In the genomic region with DNA sequence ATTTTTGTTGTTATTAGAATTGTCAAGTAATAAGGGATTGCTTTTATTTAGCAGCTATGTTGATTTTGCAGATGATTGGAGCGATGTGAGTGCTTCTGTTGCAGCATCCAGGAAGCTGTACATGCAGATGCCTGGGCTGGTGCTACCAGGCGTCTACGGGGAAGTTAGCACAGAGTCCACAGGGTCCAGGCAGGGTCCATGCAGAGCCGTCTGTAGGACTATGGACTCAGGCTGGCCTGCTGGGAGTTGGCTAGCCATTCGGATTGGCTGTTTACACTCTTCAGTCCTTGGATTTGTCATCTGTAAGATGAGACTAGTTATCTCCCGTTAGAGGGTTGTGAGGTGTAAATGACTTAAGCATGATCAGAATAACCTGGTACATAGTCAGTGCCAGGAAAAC, we compare ENCODE assay signal across 18 mouse cellular contexts. TPM values are rescaled to one million over a fixed set of nuclear protein-coding genes. Genes with fewer than 3 reads are reported as not detected.
A peak's percentile ranks its signal among the peaks of the same experiment; 100 is the strongest.
DNase-seq lines count a peak whose midpoint lies in the region; ATAC-seq lines count a peak whose summit lies in the region.
"Had no signal": no experiment of that assay in that cellular context is flagged by ENCODE, and none has a peak within 500 bp of the region (broad histone marks: within the 10 kb centered on the region; RNA-seq: fewer than 3 reads in every experiment).

No protein-coding gene starts in this region.

- H3K9me3 ChIP-seq in intestine, embryonic 16.5 days (ENCODE audit: control insufficient read depth, low read length): no peaks in the 10 kb centered on the region
- H3K9me3 ChIP-seq in liver, embryonic 15.5 days (replicated peaks): no peaks in the 10 kb centered on the region
- H3K9me3 ChIP-seq: embryonic facial prominence, embryonic 13.5 days; limb, embryonic 15.5 days; midbrain, embryonic 12.5 days; neural tube, embryonic 13.5 days had no signal

- no peak overlapping the region for H3K4me3 ChIP-seq in intestine, embryonic 16.5 days (ENCODE audit: low read length)
- no peak overlapping the region for H3K4me3 ChIP-seq in liver, embryonic 15.5 days (replicated peaks)
- H3K4me3 ChIP-seq: embryonic facial prominence, embryonic 13.5 days; limb, embryonic 15.5 days; midbrain, embryonic 12.5 days; neural tube, embryonic 13.5 days had no signal

- no peaks in the 10 kb centered on the region for H3K4me1 ChIP-seq in intestine, embryonic 16.5 days (ENCODE audit: control insufficient read depth, insufficient read depth, low read length)
- peaks cover 7% of the 10 kb centered on the region; the same call in 1 of the 2 replicates for H3K4me1 ChIP-seq in liver, embryonic 15.5 days (replicated peaks)
- H3K4me1 ChIP-seq: embryonic facial prominence, embryonic 13.5 days; limb, embryonic 15.5 days; midbrain, embryonic 12.5 days; neural tube, embryonic 13.5 days had no signal

- no peak overlapping the region for H3K9ac ChIP-seq in intestine, embryonic 16.5 days (ENCODE audit: low read depth, low read length)
- no peak overlapping the region for H3K9ac ChIP-seq in liver, embryonic 15.5 days
- H3K9ac ChIP-seq: embryonic facial prominence, embryonic 13.5 days; limb, embryonic 15.5 days; midbrain, embryonic 12.5 days; neural tube, embryonic 13.5 days had no signal

- H3K4me2 ChIP-seq in intestine, embryonic 16.5 days (ENCODE audit: low read depth, low read length): no peak overlapping the region
- H3K4me2 ChIP-seq in liver, embryonic 15.5 days: no peak overlapping the region
- H3K4me2 ChIP-seq: embryonic facial prominence, embryonic 13.5 days; heart, embryonic 11.5 days; limb, embryonic 15.5 days; midbrain, embryonic 12.5 days; neural tube, embryonic 13.5 days had no signal

- H3K27me3 ChIP-seq in intestine, embryonic 16.5 days (replicated peaks; ENCODE audit: control insufficient read depth, insufficient read depth, low read length): no peaks in the 10 kb centered on the region
- H3K27me3 ChIP-seq in liver, embryonic 15.5 days: no peaks in the 10 kb centered on the region
- H3K27me3 ChIP-seq: embryonic facial prominence, embryonic 13.5 days; limb, embryonic 15.5 days; midbrain, embryonic 12.5 days; neural tube, embryonic 13.5 days had no signal

- H3K36me3 ChIP-seq in intestine, embryonic 16.5 days (ENCODE audit: control insufficient read depth, insufficient read depth, low read length): peaks cover 4% of the 10 kb centered on the region
- H3K36me3 ChIP-seq in liver, embryonic 15.5 days (replicated peaks): peaks cover 79% of the 10 kb centered on the region

- ATAC-seq in intestine, embryonic 16.5 days: peak; percentile 86
- peak; percentile 82 for ATAC-seq in liver, embryonic 15.5 days (ENCODE audit: insufficient read depth)
- ATAC-seq: forebrain, embryonic 14.5 days had no signal

- 73% methylated on average over 6 of the region's 6 CpGs for WGBS in intestine, embryonic 16.5 days
- WGBS in liver, embryonic 15.5 days (ENCODE audit: insufficient replicate concordance): 71% methylated on average over 6 of the region's 6 CpGs

- no peak overlapping the region for H3K27ac ChIP-seq in intestine, embryonic 16.5 days (ENCODE audit: low read length)
- H3K27ac ChIP-seq in liver, embryonic 15.5 days (replicated peaks): no peak overlapping the region
- H3K27ac ChIP-seq: embryonic facial prominence, embryonic 13.5 days; limb, embryonic 15.5 days; midbrain, embryonic 12.5 days; neural tube, embryonic 13.5 days had no signal

- DNase-seq in kidney, adult 8-10 months: peak; percentile 50 to 66
- DNase-seq in kidney, postnatal 36 days: peak; percentile 71 to 75
- no peak for DNase-seq in right cerebral cortex, postnatal 36 days (ENCODE audit: low spot score in 2 of 2)
- DNase-seq in thymus, postnatal 25 days: no peak
- no peak for DNase-seq in cerebellum, postnatal 36 days
- DNase-seq: adrenal gland, adult 2 months; cerebellum, adult 9-10 months; heart, postnatal 10 days; lung, postnatal 10 days; right cerebral cortex, postnatal 25 days had no signal

RNA-seq across cellular contexts. Expression of a gene that starts 11.4 kb away (rescaled TPM):
- 24.8 and 26.4 TPM in 2 replicates for polyA plus RNA-seq in intestine, embryonic 16.5 days (2015; fragmentation: Nextera tagmentation; extraction: Ambion mirVana)
- 14.2 and 14.3 TPM in 2 replicates for polyA plus RNA-seq in liver, embryonic 15.5 days (2015; fragmentation: Nextera tagmentation; extraction: Ambion mirVana)

RNA-seq across cellular contexts. Expression of a gene that starts 55.4 kb away (rescaled TPM):
- polyA plus RNA-seq in intestine, embryonic 16.5 days (2015; fragmentation: Nextera tagmentation; extraction: Ambion mirVana): 0.31 and 0.32 TPM in 2 replicates
- 0.14 and 0.38 TPM in 2 replicates for polyA plus RNA-seq in liver, embryonic 15.5 days (2015; fragmentation: Nextera tagmentation; extraction: Ambion mirVana)

Comparison
In these comparisons a context has a peak if more than half of its experiments do, and no peak if none do; other contexts are left out.
1. DNase-seq: peak in kidney, adult 8-10 months (2 of 2) and kidney, postnatal 36 days (2 of 2); none in right cerebral cortex, postnatal 36 days (0 of 2), thymus, postnatal 25 days (single experiment) and cerebellum, postnatal 36 days (0 of 2).